Mouse (Mus musculus) granulocyte monocyte progenitor cell, adult 5-6 weeks (primary cell): ENCODE measurements around the gene Pik3r4. TPM values are rescaled to one million over a fixed set of nuclear protein-coding genes. Genes with fewer than 3 reads are reported as not detected.
"Not testable (repeated sequence)": the region's sequence is repeated elsewhere in the genome, so short reads cannot be mapped to it uniquely, and the experiment has no call there.

ENCODE experiments used
- ATAC-seq: replicated peaks from 2 replicates; pipeline ENCODE4 v1.8.0; 2016; ENCODE audit warnings: mild to moderate bottlenecking, moderate TSS enrichment, inconsistent platforms; ENCODE audit not compliant: poor library complexity, severe bottlenecking
- total RNA-seq, 2 experiments: library from RNA; stranded (forward) in 1 of 2; stranded (reverse) in 1 of 2; fragments of 200-712, 200-1000 nt in 1 of 2; fragments of >200 nt in 1 of 2; fragmentation: Nextera tagmentation in 1 of 2; gene quantifications; 2 replicates each; pipeline ENCODE4 v1.2.3; 2014 to 2017

The Pik3r4 gene
- 31.6 and 47.0 TPM in 2 replicates for total RNA-seq (2014; fragmentation: Nextera tagmentation)
- 24.3 and 30.2 TPM in 2 replicates for total RNA-seq (2017)

- ATAC-seq = peak; percentile 99
Observed at GRCm38 (mm10) chr9:105642460-105643371, at the start of gene Pik3r4. Gene Pik3r4, plus strand, starts transcription at chr9:105642978.

GRCm38 (mm10) chr9:105598906-105599305 lies 43.9 kb upstream of the Pik3r4 start:
- no peak for ATAC-seq

- ATAC-seq = peak; percentile 20
Observed at GRCm38 (mm10) chr9:105611980-105612771, 30.6 kb upstream of the Pik3r4 start.

- no peak for ATAC-seq
Observed at GRCm38 (mm10) chr9:105612919-105613318, 29.9 kb upstream of the Pik3r4 start.

- no peak for ATAC-seq
Observed at GRCm38 (mm10) chr9:105615952-105616351, 26.8 kb upstream of the Pik3r4 start.

GRCm38 (mm10) chr9:105617274-105617673 lies 25.5 kb upstream of the Pik3r4 start:
- peak; percentile 61 for ATAC-seq

- no peak for ATAC-seq
Observed at GRCm38 (mm10) chr9:105633961-105634360, 8.8 kb upstream of the Pik3r4 start.

GRCm38 (mm10) chr9:105641377-105641776 lies 1.4 kb upstream of the Pik3r4 start:
- not testable (repeated sequence) for ATAC-seq

GRCm38 (mm10) chr9:105656189-105656588 lies 13.4 kb downstream of the Pik3r4 start:
- no peak for ATAC-seq

GRCm38 (mm10) chr9:105658216-105658615 lies 15.4 kb downstream of the Pik3r4 start:
- ATAC-seq = no peak

GRCm38 (mm10) chr9:105659877-105660276 lies 17.1 kb downstream of the Pik3r4 start:
- ATAC-seq = no peak

- ATAC-seq = no peak
Observed at GRCm38 (mm10) chr9:105665269-105665668, 22.5 kb downstream of the Pik3r4 start.

GRCm38 (mm10) chr9:105670916-105671315 lies 28.1 kb downstream of the Pik3r4 start:
- no peak for ATAC-seq

- no peak for ATAC-seq
Observed at GRCm38 (mm10) chr9:105672032-105672431, 29.3 kb downstream of the Pik3r4 start.

GRCm38 (mm10) chr9:105675941-105676340 lies 33.2 kb downstream of the Pik3r4 start:
- ATAC-seq = no peak

- no peak for ATAC-seq
Observed at GRCm38 (mm10) chr9:105681386-105681785, 38.6 kb downstream of the Pik3r4 start.

- no peak for ATAC-seq
Observed at GRCm38 (mm10) chr9:105684549-105685165, 41.9 kb downstream of the Pik3r4 start.

- ATAC-seq = no peak
Observed at GRCm38 (mm10) chr9:105689485-105689884, 46.7 kb downstream of the Pik3r4 start.

GRCm38 (mm10) chr9:105692472-105692871 lies 49.7 kb downstream of the Pik3r4 start:
- ATAC-seq = no peak

GRCm38 (mm10) chr9:105693056-105693455 lies 50.3 kb downstream of the Pik3r4 start:
- no peak for ATAC-seq

GRCm38 (mm10) chr9:105693854-105694253 lies 51.1 kb downstream of the Pik3r4 start:
- peak; percentile 82 for ATAC-seq
